Mouse (Mus musculus) cerebellum, adult 18-20 months (tissue): ENCODE data around the gene Ash1l.
"Not testable (repeated sequence)": the region's sequence is repeated elsewhere in the genome, so short reads cannot be mapped to it uniquely, and the experiment has no call there.

Source experiments
- DNase-seq, 2 experiments: peaks; one replicate each; pipeline ENCODE4 v3.0.0; 2021

The Ash1l gene

DNA sequence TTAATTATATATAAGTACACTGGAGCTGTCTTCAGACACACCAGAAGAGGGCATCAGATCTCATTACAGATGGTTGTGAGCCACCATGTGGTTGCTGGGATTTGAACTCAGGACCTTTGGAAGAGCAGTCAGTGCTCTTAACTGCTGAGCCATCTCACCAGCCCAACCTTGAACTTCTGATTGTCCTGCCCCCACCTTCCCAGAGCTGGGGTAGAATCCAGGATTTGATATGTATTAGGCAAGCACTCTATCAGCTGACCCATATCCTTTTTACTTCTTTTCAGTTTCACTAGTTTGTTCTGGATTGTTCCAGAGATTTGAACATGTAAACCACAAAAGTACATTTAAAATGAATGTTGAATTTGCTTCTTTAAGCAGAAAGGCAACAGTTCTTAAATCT lies 12.8 kb downstream of the Ash1l start:
- DNase-seq, result not testable (repeated sequence)

DNA sequence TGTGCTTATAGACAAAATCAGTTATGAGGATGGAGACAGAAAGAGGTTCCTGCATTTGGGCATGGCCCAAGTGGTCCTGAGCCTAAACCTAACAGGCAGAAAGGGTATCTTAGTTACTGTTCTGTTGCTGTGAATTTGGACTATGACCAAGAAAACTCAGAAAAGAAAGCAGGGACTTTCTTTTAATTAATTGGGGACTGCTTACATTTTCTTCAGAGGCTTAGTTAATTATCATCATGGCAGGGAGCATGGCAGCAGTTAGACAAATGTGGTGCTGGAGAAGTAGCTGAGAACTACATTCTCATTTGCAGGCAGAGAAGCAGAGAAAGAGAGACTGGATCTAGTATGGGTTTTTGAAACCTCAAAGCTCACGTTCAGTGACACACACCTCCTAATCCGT lies 24.6 kb downstream of the Ash1l start:
- DNase-seq, result no peak

DNA sequence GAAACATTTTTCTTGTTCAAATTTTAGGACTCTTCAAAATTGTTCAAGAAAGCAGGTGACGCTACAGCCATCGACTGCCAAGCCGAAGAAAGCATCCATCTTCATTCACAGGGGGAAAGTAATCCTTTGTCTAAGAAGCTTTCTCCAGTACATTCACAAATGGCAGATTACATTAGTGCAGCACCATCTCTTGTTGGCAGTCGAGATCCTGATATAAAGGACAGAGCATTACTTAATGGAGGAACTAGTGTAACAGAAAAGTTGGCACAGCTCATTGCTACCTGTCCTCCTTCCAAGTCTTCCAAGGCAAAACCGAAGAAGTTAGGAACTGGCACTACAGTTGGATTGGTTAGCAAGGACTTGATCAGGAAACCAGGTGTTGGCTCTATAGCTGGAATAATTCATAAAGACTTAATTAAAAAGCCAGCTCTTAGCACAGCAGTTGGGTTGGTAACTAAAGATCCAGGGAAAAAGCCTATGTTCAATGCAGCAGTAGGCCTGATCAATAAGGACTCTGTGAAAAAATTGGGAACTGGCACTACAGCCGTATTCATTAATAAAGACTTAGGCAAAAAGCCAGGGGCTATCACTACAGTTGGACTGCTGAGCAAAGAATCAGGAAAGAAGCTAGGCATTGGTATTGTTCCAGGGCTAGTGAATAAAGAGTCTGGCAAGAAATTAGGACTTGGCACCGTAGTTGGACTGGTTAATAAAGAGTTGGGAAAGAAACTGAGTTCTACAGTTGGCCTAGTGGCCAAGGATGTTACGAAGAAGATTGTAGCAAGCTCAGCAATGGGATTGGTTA lies 31.0 kb downstream of the Ash1l start:
- DNase-seq, result no peak

GRCm38 (mm10) chr3:88983921-88984381 lies 33.5 kb downstream of the Ash1l start:
- DNase-seq, result peak in 1 of 2 experiments; percentile 23

DNA sequence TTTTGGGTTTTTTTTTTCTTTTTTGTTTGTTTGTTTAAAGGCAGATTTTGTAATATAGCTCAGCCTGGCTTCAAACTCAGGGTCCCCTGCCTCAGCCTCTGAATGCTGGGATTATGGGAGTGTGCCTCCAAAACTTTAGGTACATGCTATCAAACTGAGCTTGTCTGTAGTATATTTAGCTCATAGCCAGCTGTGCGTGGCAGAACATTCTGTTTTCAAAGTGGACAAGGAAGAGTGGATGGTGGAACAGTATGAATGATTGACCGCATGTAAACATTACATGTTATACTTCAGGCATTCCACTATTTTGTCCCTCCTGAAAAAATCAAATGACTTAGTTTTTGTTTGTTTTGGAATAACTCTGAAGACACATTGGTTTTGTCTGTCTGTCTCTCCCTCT lies 42.4 kb downstream of the Ash1l start:
- DNase-seq, result no peak

DNA sequence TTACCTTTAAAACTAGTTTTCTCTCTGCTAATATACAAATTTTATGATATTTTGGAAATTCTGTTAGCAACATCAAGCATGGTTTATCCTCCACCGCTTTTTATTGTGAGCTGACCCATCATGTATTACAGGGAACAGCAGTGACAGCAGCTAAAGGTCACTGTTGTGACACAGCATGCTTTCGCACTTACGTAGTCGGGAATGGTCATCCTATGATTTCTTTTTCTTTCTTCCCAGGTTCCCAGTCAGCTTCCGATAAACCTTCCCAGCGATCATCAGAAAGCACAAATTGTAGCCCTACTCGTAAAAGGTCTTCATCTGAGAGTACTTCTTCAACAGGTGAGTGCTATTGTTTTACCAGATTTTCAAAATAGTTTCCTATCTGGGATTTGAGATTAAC lies 51.1 kb downstream of the Ash1l start:
- no peak for DNase-seq

- not testable (repeated sequence) for DNase-seq
These were observed 80.5 kb downstream of the Ash1l start for GRCm38 (mm10) chr3:89030896-89031295.

DNA sequence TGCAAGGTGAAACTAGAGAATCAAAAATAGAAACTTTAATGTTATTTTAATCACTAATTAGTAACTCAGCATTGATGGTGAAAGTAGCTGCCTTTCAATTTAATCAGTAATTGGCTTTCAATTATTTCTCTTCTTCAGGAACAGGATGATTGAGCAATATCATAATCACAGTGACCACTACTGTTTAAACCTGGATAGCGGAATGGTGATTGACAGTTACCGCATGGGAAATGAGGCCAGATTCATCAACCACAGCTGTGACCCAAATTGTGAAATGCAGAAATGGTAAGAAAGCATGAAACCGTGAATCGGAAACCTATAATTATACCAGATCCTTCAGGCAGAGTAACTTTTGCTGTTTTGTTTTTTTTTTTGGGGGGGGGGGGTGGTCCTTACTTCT lies 92.9 kb downstream of the Ash1l start:
- no peak for DNase-seq

- no peak for DNase-seq
These were observed 107.9 kb downstream of the Ash1l start for GRCm38 (mm10) chr3:89058361-89058760.

- peak; percentile 43 to 53 for DNase-seq
These were observed 108.4 kb downstream of the Ash1l start for GRCm38 (mm10) chr3:89058783-89059182.

DNA sequence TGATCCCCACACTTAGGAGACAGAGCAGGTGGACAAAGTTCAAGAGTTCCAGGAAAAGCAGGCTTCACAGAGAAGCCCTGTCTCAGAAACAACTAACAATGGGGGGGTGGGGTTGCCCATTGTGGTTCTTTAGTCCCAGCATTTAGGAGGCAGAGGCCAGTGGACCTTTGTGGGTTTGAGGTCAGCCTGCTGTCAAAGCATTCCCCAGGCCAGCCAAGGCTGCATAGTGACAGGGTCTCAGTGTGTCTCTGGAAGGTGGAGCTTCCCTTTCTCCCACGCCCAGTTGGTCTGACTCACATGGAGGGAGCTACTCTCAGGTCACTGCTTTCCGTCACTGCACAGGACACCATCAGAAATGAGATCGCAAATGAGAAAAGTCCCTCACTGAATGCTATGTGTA lies 111.3 kb downstream of the Ash1l start:
- DNase-seq, result no peak

DNA sequence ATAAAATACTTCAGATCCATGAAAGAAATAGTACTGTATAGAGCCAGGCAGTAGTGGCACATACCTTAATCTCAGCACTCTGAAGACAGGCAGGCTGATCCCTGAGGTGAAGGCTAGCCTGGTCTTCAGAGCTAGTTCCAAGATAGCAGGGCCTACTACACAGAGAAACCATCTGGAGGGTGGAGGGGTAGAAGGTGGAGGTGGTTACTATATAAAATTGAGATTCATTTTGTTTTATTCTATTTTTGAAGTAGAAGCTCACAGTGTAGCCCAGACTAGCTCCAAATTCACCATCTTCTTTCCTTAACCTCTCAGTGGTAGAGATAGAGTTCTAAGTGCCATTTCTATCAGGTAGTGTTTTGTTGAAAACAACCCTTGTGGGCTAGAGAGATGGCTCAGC lies 116.8 kb downstream of the Ash1l start:
- no peak for DNase-seq

DNA sequence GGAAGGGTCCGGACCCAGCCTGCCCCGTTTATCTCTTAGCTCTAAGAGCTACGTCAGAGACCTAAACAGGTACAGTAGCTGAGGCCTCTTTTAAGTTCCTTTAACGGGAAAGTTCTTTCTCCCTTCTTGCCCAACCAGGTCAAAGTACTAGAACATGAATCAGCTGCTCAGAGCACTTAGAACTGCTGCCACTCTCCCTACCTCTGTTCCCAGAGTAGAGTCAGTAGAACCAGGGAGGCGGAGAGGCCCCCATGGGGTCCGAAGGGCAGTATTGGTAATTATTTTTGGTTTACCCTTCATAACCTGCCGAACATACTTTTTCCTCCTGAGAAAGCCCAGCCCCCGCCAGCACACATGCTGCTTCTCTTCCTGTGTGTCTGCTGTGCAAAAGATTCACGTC lies 127.0 kb downstream of the Ash1l start:
- no peak for DNase-seq

GRCm38 (mm10) chr3:89082287-89082686 lies 131.9 kb downstream of the Ash1l start:
- DNase-seq, result not testable (repeated sequence)

DNA sequence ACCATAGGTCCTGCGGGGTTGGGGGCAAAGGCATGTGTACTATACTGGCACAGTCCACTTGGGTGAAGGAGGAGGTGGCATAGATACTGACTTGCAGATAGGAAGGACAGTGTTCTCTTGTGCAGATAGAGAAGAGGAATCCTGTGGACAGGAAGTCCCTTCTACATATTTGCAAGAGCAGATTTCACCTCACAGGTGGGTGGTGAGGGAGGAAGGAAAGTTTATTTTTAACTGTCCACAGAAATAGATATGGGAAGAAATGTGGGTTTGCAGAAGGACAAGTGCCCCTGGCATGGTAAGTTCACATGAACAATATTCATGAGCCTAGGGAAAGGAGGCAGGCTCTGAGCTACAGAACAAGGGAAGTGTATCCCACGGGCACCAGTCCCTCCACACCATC lies 133.7 kb downstream of the Ash1l start:
- no peak for DNase-seq

DNA sequence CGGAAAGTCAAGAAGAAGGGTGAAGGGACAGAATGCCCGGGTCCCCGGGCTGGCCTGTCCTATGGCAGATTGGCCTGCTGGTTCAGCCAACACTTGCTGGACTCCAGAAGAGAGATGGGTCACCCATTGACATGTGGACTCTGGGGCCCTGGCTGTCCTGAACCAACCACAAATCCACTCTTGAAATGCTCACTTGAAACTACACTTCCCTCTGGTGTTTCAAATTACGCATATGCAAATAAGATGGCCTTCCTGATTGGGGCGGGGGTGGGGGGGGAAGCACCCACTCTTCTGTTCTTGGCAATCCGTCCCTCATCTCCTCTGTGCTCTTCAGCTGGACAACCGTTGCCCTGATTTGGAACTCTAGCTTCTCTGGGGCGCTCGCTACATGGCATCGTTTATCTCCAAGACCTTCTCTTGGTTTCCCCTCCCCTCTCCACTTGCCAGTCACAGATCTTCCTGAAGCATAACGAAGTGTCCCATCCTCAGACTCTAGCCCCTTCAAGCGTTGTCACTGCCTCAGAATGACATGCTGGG lies 134.3 kb downstream of the Ash1l start:
- DNase-seq, result no peak

GRCm38 (mm10) chr3:89087338-89088110 lies 137.1 kb downstream of the Ash1l start:
- peak; percentile 77 to 81 for DNase-seq

DNA sequence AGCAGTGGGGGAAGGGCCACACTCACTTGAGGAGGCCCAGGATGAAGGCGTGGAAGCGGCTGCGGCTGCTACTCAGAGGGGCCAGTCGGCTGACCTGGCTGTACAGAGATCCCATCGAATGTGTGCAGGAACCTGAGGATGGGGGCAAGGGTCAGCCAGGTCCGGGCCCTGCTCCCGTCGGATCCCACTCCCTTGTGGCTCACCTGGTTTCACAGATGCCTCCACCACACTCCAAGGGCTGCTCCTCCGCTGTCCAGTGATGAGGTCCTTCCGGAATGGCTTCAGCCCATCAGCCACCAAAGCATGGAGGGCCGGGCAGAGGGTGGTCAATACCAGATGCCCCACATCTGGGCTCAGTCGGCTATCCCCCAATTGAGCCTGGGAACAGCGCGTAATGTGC lies 138.6 kb downstream of the Ash1l start:
- DNase-seq, result peak; percentile 8 to 22

DNA sequence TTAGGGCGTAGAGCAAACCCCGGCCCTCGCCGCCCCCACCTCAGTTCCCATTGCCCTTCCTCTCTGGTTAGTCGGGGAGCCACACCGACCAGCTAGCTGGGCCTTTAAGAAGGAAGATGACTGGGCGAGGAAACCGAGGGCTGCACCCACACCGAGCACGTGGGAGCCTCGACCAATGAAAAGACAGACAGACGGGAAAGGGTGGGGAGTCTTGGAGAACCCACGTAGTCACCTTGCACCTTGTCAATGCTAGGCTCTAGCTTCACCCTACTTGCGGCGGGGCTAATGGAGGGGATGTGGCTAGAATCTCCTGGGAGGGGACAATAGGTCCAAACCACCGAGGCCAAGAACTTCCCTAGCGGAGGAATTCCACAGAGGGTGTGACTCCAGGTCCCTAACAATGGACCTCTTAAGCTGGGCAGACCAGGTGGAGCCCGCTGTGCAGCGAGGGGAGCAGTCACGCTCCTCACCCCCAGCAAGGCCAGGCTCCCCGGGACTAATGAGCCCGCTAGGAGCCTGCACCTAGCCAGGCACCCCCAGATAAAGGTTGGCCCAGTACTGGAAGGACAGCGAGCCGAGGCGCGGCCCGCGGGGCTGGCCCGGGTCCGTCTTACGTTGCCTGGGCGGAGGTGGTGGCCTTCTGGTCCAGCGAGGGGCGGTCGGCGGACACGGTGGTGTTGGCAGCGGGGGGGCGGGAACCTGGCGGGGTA lies 139.6 kb downstream of the Ash1l start:
- DNase-seq, result peak; percentile 85 to 93

DNA sequence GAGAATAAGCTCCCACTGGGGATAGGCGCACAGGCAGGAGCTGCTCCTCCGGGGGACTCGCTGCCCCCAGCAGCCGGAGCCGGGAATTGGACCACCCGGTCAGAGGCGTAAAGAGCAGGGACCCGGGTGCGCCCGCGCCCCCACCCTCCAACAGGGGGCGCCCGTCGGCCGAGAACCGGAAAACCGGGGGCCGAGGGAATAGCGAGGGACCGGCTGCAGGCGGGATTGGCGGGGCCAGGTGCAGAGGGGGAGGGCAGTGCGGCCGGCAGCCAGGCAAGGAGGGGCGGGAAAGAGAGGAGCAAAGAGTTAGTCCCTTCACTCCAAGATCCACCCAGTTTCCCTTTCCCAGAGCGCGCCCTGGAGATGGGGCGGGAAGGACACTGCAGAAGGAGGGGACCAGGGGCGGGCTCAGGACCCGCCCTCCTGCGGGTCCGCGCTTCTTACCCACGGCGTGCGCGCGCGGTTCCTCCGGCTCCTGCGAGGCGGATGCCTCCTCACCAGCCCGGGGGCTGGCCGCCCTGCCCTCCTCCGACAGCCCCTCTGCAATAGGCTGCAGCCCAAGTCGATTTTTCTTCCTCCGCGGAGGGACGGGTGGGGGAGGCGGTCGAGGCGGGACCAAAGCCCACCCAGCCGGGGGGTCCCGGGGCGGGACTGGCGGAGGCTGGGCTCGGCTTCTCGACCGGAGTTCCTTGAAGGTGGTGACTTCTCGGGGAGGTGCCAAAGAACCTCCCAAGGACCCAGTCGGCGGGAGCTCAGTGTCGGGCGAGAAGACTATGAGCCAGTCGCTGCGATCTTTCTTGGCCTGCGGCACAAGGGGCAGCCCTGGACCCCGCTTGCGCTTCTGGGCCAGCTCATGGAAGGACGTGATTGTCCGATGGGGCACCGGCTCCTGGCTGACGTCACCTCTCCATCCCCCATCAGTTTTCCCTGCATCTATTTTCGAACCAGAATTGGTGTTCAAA lies 140.6 kb downstream of the Ash1l start:
- peak; percentile 85 to 91 for DNase-seq

- DNase-seq, result peak; percentile 40 to 45
These were observed 141.5 kb downstream of the Ash1l start for GRCm38 (mm10) chr3:89091811-89092508.
